Mouse (Mus musculus) olfactory bulb, adult 2 months (tissue): ENCODE measurements at regions not wholly inside any gene's neighbourhood (a gene's known extent, or its start where the extent isn't known, plus 50 kb on each side); places are given as distances from the start of the nearest gene placed in this dataset.

Experiments used
- CTCF ChIP-seq: fragments of 200-500 bp; IDR thresholded peaks from 2 replicates; pipeline ENCODE4 v1.5.1; 2012; ENCODE audit warnings: low read depth, mild to moderate bottlenecking, low read length, moderate library complexity; ENCODE audit not compliant: insufficient read depth
- POLR2A ChIP-seq: fragments of 200-500 bp; IDR thresholded peaks from 2 replicates; pipeline ENCODE4 v1.6.1; 2012; ENCODE audit warnings: mild to moderate bottlenecking, low read depth, low read length, moderate library complexity; ENCODE audit not compliant: insufficient read depth

DNA sequence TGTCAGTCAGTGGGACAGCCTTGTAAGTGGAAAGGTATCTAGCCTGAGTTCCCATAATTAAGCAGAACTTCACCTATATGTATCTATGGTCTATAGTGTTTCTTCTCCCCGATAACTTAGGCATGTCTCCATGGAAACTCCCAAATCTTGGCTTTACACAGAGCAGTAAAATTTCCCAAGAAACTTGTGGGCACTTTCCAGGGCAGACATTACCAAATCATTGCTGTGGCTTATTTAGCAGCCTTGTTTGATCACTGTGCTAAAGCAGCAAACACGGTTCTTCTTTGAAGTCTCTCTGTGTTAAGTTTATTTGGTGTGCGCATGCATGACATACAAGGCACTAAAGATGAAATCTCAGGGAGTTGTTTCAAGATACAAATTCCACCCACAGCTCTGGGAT is 496.2 kb upstream of the Klf4 start:
- TF ChIP-seq CTCF (no peak), POLR2A (no peak)
